Mouse (Mus musculus) leukemia stem cell, adult 10-12 weeks (primary cell): ENCODE results near the gene Sowahb. TPM values are rescaled to one million over a fixed set of nuclear protein-coding genes. Genes with fewer than 3 reads are reported as not detected.

Experiments
- polyA plus RNA-seq: library from polyadenylated mRNA; stranded (reverse); fragments of >175 nt; gene quantifications from 2 replicates; pipeline ENCODE4 v1.2.3, GENCODE M21; 2012; ENCODE audit warnings: low replicate concordance

Sowahb gene
- polyA plus RNA-seq: not detected in 2 replicates

GRCm38 (mm10) chr5:93044584-93045370 is at the start of gene Sowahb:
Gene Sowahb, minus strand, starts transcription at chr5:93045022.

GRCm38 (mm10) chr5:93092857-93093622 is 48.2 kb upstream of the Sowahb start, which contains the start of gene Sept11:
Gene Sept11, plus strand, starts transcription at chr5:93093437.

Other genes starting within 250 kb of the Sowahb start
- 12.9 and 14.1 TPM in 2 replicates for gene Sept11, start 48.4 kb upstream of the Sowahb start, polyA plus RNA-seq
- 97.0 and 175 TPM in 2 replicates for gene Ccni, start 161.5 kb upstream of the Sowahb start, polyA plus RNA-seq
- not detected in 2 replicates for gene 2010109A12Rik, start 161.5 kb upstream of the Sowahb start, polyA plus RNA-seq
- gene Ccng2, start 222.2 kb upstream of the Sowahb start, polyA plus RNA-seq: 7.0 and 12.2 TPM in 2 replicates